Mouse (Mus musculus): ENCODE data around the gene Sap30.
A peak's percentile ranks its signal among the peaks of the same experiment; 100 is the strongest.
"Not testable (repeated sequence)": the region's sequence is repeated elsewhere in the genome, so short reads cannot be mapped to it uniquely, and the experiment has no call there.

Gene Sap30

GRCm38 (mm10) chr8:57498847-57499511, 11.3 kb upstream of the Sap30 start:
- no peak for DNase-seq (ENCODE audit: low read depth in 1 of 2, low spot score in 2 of 2)

- DNase-seq (ENCODE audit: low read depth in 1 of 2, low spot score in 2 of 2): no peak
These were observed 10.8 kb upstream of the Sap30 start for GRCm38 (mm10) chr8:57498494-57498846.

- DNase-seq (ENCODE audit: low read depth in 1 of 2, low spot score in 2 of 2): no peak
These were observed 4.2 kb upstream of the Sap30 start for GRCm38 (mm10) chr8:57491873-57492272.

- DNase-seq (ENCODE audit: low read depth in 1 of 2, low spot score in 2 of 2): no peak
These were observed 2.2 kb upstream of the Sap30 start for GRCm38 (mm10) chr8:57489896-57490295.

GRCm38 (mm10) chr8:57489366-57489765, 1.7 kb upstream of the Sap30 start:
- DNase-seq (ENCODE audit: low read depth in 1 of 2, low spot score in 2 of 2): no peak

GRCm38 (mm10) chr8:57488312-57488765, 679 bp upstream of the Sap30 start:
- peak in 1 of 2 experiments; percentile 34 for DNase-seq (ENCODE audit: low read depth in 1 of 2, low spot score in 2 of 2)

- DNase-seq (ENCODE audit: low read depth in 1 of 2, low spot score in 2 of 2): peak in 1 of 2 experiments; percentile 34
These were observed 894 bp downstream of the Sap30 start for GRCm38 (mm10) chr8:57486491-57487440.

GRCm38 (mm10) chr8:57480606-57481005, 7.1 kb downstream of the Sap30 start:
- no peak for DNase-seq (ENCODE audit: low read depth in 1 of 2, low spot score in 2 of 2)

- DNase-seq (ENCODE audit: low read depth in 1 of 2, low spot score in 2 of 2): no peak
These were observed 8.0 kb downstream of the Sap30 start for GRCm38 (mm10) chr8:57479700-57480099.

- DNase-seq (ENCODE audit: low read depth in 1 of 2, low spot score in 2 of 2): no peak
These were observed 9.3 kb downstream of the Sap30 start for GRCm38 (mm10) chr8:57478406-57478805.

GRCm38 (mm10) chr8:57473751-57474150, 13.9 kb downstream of the Sap30 start:
- DNase-seq (ENCODE audit: low read depth in 1 of 2, low spot score in 2 of 2): no peak

- DNase-seq (ENCODE audit: low read depth in 1 of 2, low spot score in 2 of 2): no peak
These were observed 16.8 kb downstream of the Sap30 start for GRCm38 (mm10) chr8:57470863-57471262.

GRCm38 (mm10) chr8:57468624-57469023, 19.0 kb downstream of the Sap30 start:
- peak; percentile 22 to 23 for DNase-seq (ENCODE audit: low read depth in 1 of 2, low spot score in 2 of 2)

- no peak for DNase-seq (ENCODE audit: low read depth in 1 of 2, low spot score in 2 of 2)
These were observed 23.9 kb downstream of the Sap30 start for GRCm38 (mm10) chr8:57463757-57464156.

- peak in 1 of 2 experiments; percentile 26 for DNase-seq (ENCODE audit: low read depth in 1 of 2, low spot score in 2 of 2)
These were observed 24.8 kb downstream of the Sap30 start for GRCm38 (mm10) chr8:57462839-57463238.

- no peak for DNase-seq (ENCODE audit: low read depth in 1 of 2, low spot score in 2 of 2)
These were observed 29.7 kb downstream of the Sap30 start for GRCm38 (mm10) chr8:57457942-57458341.

- no peak for DNase-seq (ENCODE audit: low read depth in 1 of 2, low spot score in 2 of 2)
These were observed 30.5 kb downstream of the Sap30 start for GRCm38 (mm10) chr8:57457152-57457551.

- DNase-seq (ENCODE audit: low read depth in 1 of 2, low spot score in 2 of 2): no peak
These were observed 31.9 kb downstream of the Sap30 start, which contains the start of gene Scrg1 for GRCm38 (mm10) chr8:57455765-57456164. Gene Scrg1, plus strand, starts transcription at chr8:57455923.

- no peak for DNase-seq (ENCODE audit: low read depth in 1 of 2, low spot score in 2 of 2)
These were observed 34.3 kb downstream of the Sap30 start for GRCm38 (mm10) chr8:57453361-57453760.

GRCm38 (mm10) chr8:57451896-57452295, 35.8 kb downstream of the Sap30 start:
- DNase-seq (ENCODE audit: low read depth in 1 of 2, low spot score in 2 of 2): no peak

- DNase-seq (ENCODE audit: low read depth in 1 of 2, low spot score in 2 of 2): no peak
These were observed 36.9 kb downstream of the Sap30 start for GRCm38 (mm10) chr8:57450726-57451125.

GRCm38 (mm10) chr8:57445901-57446300, 41.8 kb downstream of the Sap30 start:
- not testable (repeated sequence) for DNase-seq (ENCODE audit: low read depth in 1 of 2, low spot score in 2 of 2)

Measured in monocyte, adult 2 months (primary cell).